Mouse (Mus musculus): Measurements from ENCODE around the gene Otud7b. TPM values are rescaled to one million over a fixed set of nuclear protein-coding genes. Genes with fewer than 3 reads are reported as not detected.

The Otud7b gene
- polyA plus RNA-seq, 1 experiment, result 11.6 TPM

DNA sequence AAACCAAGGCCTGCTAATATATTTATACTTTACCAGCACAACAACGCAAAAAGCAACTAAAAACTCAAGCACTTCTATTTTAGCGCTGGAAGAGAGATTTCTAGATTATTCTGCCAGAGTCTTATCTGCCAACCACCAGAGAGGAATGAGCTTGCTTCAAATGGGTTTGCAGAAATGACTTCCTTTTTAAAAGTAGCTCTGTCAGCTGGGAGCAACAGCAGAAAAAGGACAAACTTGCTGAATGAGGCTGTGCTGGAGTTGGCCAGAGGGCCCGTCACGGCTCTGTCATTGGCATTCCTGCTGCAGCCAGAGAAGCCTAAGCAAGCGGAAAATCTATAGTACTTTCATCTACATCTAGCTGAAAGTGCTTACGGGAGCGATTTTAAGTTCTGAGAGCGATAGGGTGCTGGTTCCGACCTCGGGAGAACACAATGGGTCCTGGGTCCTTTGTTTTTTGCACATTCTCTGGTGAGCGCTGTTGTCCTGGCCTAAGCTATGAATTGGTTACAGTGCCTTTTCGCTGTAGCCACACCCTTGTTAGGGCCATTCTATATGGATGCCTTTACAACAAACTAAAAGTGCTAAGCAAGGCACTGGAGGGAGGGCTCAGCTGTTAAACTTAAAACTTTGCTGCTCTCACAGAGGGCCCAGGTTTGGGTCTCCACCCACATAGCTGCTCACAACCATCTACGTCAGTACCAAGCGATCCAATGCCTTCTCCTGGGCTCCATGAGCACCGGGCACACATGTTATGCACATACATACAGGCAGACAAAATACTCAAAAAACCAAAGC is 21.4 kb upstream of the Otud7b start:
- no peak overlapping the region for H3K4me3 ChIP-seq (ENCODE audit: control insufficient read depth, insufficient read depth, low read length)
- TF ChIP-seq POLR2A (IDR thresholded peaks at IDR 0.05; ENCODE audit: control insufficient read depth, extremely low read depth, insufficient read depth, low read length, poor library complexity), result no peak
- TF ChIP-seq CTCF (IDR thresholded peaks at IDR 0.05; ENCODE audit: borderline replicate concordance, control insufficient read depth, extremely low read depth, insufficient read depth, low read length, poor library complexity), result no peak
- no peak overlapping the region for H3K27ac ChIP-seq (ENCODE audit: control insufficient read depth, insufficient read depth, low read length)
- H3K36me3 ChIP-seq (ENCODE audit: control insufficient read depth, insufficient read depth, low read length), result no peaks in the 10 kb centered on the region
- WGBS, result 84% methylated on average over 15 of the region's 15 CpGs
- H3K27me3 ChIP-seq (ENCODE audit: control insufficient read depth, insufficient read depth, low read length), result no peaks in the 10 kb centered on the region
- no peak for DNase-seq
- no peaks in the 10 kb centered on the region for H3K4me1 ChIP-seq (replicated peaks; ENCODE audit: control insufficient read depth, insufficient read depth, low read length)

DNA sequence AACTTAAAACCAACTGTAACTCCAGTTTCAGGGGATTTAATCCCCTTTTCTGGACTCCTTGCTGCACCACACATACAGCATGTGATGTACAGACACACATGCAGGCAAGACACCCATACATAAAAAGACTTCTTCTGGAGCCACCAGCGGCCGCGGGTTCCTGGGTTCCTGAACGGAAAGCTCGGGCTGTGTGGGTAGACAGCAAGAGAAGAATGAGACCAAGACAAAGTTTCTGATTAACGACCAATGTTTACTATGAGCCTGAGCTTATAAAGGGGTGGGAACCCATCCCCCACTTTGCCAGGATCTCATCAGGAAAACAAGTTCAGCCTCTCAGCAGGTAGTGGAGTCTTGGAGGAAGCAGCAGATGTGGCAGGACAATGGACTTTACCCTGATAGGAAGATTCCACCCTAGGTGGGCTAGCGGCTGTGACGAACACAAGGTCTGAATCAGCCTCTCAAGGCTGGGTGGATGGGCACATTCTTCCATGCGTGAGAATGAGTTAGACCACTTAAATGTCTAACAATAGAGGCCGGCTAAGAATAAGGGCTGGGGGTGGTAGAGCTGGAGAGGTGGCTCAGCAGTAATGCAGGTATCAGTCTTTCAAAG is 20.1 kb upstream of the Otud7b start:
- H3K27me3 ChIP-seq (ENCODE audit: control insufficient read depth, insufficient read depth, low read length), result no peaks in the 10 kb centered on the region
- no peak for DNase-seq
- H3K36me3 ChIP-seq (ENCODE audit: control insufficient read depth, insufficient read depth, low read length), result no peaks in the 10 kb centered on the region
- TF ChIP-seq CTCF (IDR thresholded peaks at IDR 0.05; ENCODE audit: borderline replicate concordance, control insufficient read depth, extremely low read depth, insufficient read depth, low read length, poor library complexity), result no peak
- no peak for TF ChIP-seq POLR2A (IDR thresholded peaks at IDR 0.05; ENCODE audit: control insufficient read depth, extremely low read depth, insufficient read depth, low read length, poor library complexity)
- WGBS, result 95% methylated on average over 10 of the region's 10 CpGs
- no peaks in the 10 kb centered on the region for H3K4me1 ChIP-seq (replicated peaks; ENCODE audit: control insufficient read depth, insufficient read depth, low read length)
- H3K27ac ChIP-seq (ENCODE audit: control insufficient read depth, insufficient read depth, low read length), result no peak overlapping the region
- no peak overlapping the region for H3K4me3 ChIP-seq (ENCODE audit: control insufficient read depth, insufficient read depth, low read length)

DNA sequence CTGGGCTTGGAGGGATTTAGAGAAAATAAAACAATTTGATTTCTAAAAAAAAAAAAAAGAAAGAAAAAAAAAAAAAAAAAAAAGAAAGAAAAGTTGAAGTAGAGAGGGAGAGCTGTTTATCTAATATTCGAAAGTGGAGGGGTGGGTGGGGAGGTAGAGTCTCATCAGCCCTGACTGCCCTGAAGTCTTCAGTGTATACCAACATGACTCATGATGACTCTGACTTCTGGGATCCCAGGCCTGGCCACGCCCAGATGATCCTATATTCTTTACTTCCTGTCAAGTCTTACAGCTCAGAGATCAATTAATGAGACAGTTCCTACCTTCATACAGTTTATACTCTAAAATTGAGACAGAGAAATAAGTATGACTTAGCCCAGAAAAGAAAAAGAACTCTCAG is 17.1 kb upstream of the Otud7b start:
- WGBS, result 82% methylated on average over 2 of the region's 2 CpGs
- Histone ChIP-seq H3K4me3 (ENCODE audit: control insufficient read depth, insufficient read depth, low read length) (no peak overlapping the region), H3K36me3 (ENCODE audit: control insufficient read depth, insufficient read depth, low read length) (no peaks in the 10 kb centered on the region), H3K27me3 (ENCODE audit: control insufficient read depth, insufficient read depth, low read length) (no peaks in the 10 kb centered on the region), H3K4me1 (replicated peaks; ENCODE audit: control insufficient read depth, insufficient read depth, low read length) (no peaks in the 10 kb centered on the region), H3K27ac (ENCODE audit: control insufficient read depth, insufficient read depth, low read length) (no peak overlapping the region)
- no peak for TF ChIP-seq POLR2A (IDR thresholded peaks at IDR 0.05; ENCODE audit: control insufficient read depth, extremely low read depth, insufficient read depth, low read length, poor library complexity)
- TF ChIP-seq CTCF (IDR thresholded peaks at IDR 0.05; ENCODE audit: borderline replicate concordance, control insufficient read depth, extremely low read depth, insufficient read depth, low read length, poor library complexity), result no peak
- no peak for DNase-seq

DNA sequence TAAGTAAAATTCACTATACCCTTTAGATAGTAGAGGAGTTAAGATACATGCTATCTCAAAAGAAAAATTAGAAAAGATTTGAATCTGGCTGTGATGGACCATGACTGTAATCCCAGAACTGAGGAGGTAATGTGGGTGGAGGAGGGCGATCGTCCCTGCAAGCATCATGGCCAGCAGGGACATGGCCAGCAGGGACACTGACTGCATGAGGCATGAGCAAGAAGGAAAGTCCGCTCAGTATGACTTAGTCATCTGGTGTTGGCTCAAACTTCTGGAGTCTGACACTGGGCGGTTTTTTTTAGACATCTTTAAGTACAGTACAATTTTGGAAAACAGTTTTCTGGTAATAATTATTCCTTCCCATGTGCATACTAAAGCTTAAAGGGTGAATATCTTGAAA is 16.5 kb upstream of the Otud7b start:
- TF ChIP-seq POLR2A (IDR thresholded peaks at IDR 0.05; ENCODE audit: control insufficient read depth, extremely low read depth, insufficient read depth, low read length, poor library complexity) (no peak), CTCF (IDR thresholded peaks at IDR 0.05; ENCODE audit: borderline replicate concordance, control insufficient read depth, extremely low read depth, insufficient read depth, low read length, poor library complexity) (no peak)
- DNase-seq, result no peak
- no peak overlapping the region for H3K27ac ChIP-seq (ENCODE audit: control insufficient read depth, insufficient read depth, low read length)
- WGBS, result 92% methylated on average over 4 of the region's 4 CpGs
- H3K4me1 ChIP-seq (replicated peaks; ENCODE audit: control insufficient read depth, insufficient read depth, low read length), result no peaks in the 10 kb centered on the region
- H3K27me3 ChIP-seq (ENCODE audit: control insufficient read depth, insufficient read depth, low read length), result no peaks in the 10 kb centered on the region
- no peaks in the 10 kb centered on the region for H3K36me3 ChIP-seq (ENCODE audit: control insufficient read depth, insufficient read depth, low read length)
- H3K4me3 ChIP-seq (ENCODE audit: control insufficient read depth, insufficient read depth, low read length), result no peak overlapping the region

DNA sequence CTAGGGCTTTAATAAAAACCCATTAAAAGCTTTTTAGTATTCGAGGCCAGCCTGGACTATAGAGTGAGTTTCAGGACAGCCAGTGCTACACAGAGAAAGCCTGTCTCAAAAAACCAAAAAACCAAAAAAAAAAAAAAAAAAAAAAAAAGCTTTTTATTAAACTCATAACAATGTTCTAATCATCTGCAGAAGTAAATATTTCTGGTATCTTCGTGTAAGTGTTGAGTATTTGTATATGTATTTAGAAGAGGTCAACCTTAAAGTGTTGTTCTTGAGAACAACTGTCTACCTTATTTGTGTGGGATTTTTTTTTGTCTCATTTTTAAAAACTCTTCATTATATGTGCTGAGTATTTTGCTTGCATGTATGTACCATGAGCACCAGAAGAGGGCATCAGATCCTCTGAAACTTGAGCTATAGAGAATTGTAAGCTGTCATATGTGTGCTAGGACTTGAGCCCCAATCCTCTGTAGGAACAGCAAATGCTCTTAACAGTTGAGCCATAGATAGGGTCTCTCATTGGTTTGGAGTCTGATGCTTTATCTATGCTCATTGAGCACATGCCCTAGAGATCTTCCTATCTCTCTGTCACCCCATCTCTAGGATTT is 14.3 kb upstream of the Otud7b start:
- no peaks in the 10 kb centered on the region for H3K4me1 ChIP-seq (replicated peaks; ENCODE audit: control insufficient read depth, insufficient read depth, low read length)
- 62% methylated on average over 2 of the region's 2 CpGs for WGBS

DNA sequence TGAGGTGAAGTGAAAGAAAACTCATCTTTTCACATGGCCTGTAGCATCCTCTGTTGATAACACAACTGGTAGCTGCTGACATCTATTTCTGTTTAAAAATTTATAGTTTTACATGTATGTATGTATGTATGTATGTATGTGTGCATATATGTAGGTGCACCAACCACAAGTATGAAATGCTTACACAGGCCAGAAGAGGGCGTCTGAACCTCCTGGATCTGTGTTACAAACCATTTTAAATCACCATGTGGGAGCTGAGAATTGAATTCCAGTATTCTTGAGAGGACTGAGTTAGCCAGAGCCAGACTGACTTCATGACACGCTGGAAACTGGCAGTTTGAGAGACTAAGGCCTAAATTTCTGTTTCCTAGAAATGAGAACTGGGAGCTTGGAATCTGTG is 13.2 kb upstream of the Otud7b start:
- Histone ChIP-seq H3K4me1 (replicated peaks; ENCODE audit: control insufficient read depth, insufficient read depth, low read length) (no peaks in the 10 kb centered on the region), H3K27ac (ENCODE audit: control insufficient read depth, insufficient read depth, low read length) (no peak overlapping the region), H3K4me3 (ENCODE audit: control insufficient read depth, insufficient read depth, low read length) (no peak overlapping the region), H3K36me3 (ENCODE audit: control insufficient read depth, insufficient read depth, low read length) (no peaks in the 10 kb centered on the region), H3K27me3 (ENCODE audit: control insufficient read depth, insufficient read depth, low read length) (no peaks in the 10 kb centered on the region)
- WGBS, result 88% methylated on average over 2 of the region's 2 CpGs
- no peak for DNase-seq
- TF ChIP-seq CTCF (IDR thresholded peaks at IDR 0.05; ENCODE audit: borderline replicate concordance, control insufficient read depth, extremely low read depth, insufficient read depth, low read length, poor library complexity) (no peak), POLR2A (IDR thresholded peaks at IDR 0.05; ENCODE audit: control insufficient read depth, extremely low read depth, insufficient read depth, low read length, poor library complexity) (no peak)

More for the DNA sequence above, 14.3 kb upstream of the Otud7b start:
- no peak for DNase-seq
- no peak overlapping the region for H3K27ac ChIP-seq (ENCODE audit: control insufficient read depth, insufficient read depth, low read length)
- H3K4me3 ChIP-seq (ENCODE audit: control insufficient read depth, insufficient read depth, low read length), result no peak overlapping the region
- no peaks in the 10 kb centered on the region for H3K36me3 ChIP-seq (ENCODE audit: control insufficient read depth, insufficient read depth, low read length)
- H3K27me3 ChIP-seq (ENCODE audit: control insufficient read depth, insufficient read depth, low read length), result no peaks in the 10 kb centered on the region
- TF ChIP-seq CTCF (IDR thresholded peaks at IDR 0.05; ENCODE audit: borderline replicate concordance, control insufficient read depth, extremely low read depth, insufficient read depth, low read length, poor library complexity) (no peak), POLR2A (IDR thresholded peaks at IDR 0.05; ENCODE audit: control insufficient read depth, extremely low read depth, insufficient read depth, low read length, poor library complexity) (no peak)

Data from thymus, adult 2 months (tissue).